Mouse (Mus musculus) layer of hippocampus, adult 18-20 months (tissue): ENCODE data around the gene Mag. TPM values are rescaled to one million over a fixed set of nuclear protein-coding genes. Genes with fewer than 3 reads are reported as not detected.
A peak's percentile ranks its signal among the peaks of the same experiment; 100 is the strongest.
"Not testable (repeated sequence)": the region's sequence is repeated elsewhere in the genome, so short reads cannot be mapped to it uniquely, and the experiment has no call there.

Source experiments
- DNase-seq, 2 experiments: peaks; one replicate each; pipeline ENCODE4 v3.0.0; 2022; ENCODE audit warnings: low spot score in 2 of 2
- long read RNA-seq: library from polyadenylated mRNA; stranded (forward); transcript quantifications from one replicate; pipeline ENCODE4 v2.0.0, GENCODE M21; 2021
- total RNA-seq, 2 experiments: library from RNA; stranded (reverse); gene quantifications; 2 replicates each; pipeline ENCODE4 v1.2.3; 2021

Gene Mag
- total RNA-seq, result 100 to 1,000 TPM; 155 to 176 TPM
- long read RNA-seq, partial matches to known transcripts, result 13 of 74 reads
- long read RNA-seq, other reads (novel, unspliced or antisense), result 57 of 74 reads

- DNase-seq, result peak; percentile 20 to 42
Observed at GRCm38 (mm10) chr7:30914732-30915131, at the start of gene Mag. Mag (minus strand) TSS chr7:30914873.

DNA sequence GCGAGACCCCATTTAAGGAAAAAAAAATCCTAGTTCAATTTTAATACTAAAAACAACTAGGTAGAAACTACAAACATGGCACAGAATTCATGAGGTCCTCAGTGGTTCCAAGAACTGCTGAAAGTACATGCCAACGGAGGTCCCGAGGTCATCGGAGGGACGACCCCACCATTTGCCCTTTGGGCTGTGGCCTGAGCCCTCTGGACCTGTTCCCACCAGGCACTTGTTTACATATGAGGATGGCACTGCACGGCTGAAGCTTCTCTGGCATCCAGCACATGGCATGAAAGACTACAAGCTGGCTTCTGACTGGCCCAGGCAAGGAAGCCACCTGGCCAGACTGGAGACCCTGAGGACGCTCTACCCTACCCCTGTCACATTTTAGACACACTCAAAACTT lies 49.7 kb upstream of the Mag start:
- no peak for DNase-seq

GRCm38 (mm10) chr7:30962862-30963261 lies 48.2 kb upstream of the Mag start:
- no peak for DNase-seq

DNA sequence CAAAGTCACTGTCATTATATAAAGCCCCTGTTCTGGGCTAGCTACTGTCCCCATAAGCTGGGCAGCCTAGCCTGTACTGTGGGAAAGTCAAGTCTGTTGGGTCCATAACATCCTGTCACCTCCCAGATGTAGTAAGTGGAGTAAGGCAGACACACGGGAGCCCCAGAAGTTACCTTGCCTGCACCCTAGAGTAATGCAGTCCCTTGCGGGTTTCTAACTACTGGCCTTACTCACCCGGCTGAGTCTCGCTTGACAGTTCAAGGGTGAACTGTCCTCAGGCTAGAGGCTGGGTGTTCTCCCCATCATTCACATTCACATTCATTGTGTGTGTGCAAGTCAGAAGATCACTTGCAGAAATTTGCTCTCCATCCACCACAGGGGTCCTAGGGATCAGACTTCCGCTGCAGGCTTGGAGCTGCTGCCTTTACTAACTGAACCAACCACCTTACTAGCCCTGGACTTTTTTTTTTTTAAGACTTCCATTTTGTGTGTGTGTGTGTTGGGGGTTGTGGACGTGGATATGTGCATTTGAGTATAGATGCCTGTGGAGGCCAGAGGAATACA lies 45.2 kb upstream of the Mag start:
- DNase-seq, result no peak

- DNase-seq, result no peak
Observed at GRCm38 (mm10) chr7:30958866-30959487, 44.3 kb upstream of the Mag start.

DNA sequence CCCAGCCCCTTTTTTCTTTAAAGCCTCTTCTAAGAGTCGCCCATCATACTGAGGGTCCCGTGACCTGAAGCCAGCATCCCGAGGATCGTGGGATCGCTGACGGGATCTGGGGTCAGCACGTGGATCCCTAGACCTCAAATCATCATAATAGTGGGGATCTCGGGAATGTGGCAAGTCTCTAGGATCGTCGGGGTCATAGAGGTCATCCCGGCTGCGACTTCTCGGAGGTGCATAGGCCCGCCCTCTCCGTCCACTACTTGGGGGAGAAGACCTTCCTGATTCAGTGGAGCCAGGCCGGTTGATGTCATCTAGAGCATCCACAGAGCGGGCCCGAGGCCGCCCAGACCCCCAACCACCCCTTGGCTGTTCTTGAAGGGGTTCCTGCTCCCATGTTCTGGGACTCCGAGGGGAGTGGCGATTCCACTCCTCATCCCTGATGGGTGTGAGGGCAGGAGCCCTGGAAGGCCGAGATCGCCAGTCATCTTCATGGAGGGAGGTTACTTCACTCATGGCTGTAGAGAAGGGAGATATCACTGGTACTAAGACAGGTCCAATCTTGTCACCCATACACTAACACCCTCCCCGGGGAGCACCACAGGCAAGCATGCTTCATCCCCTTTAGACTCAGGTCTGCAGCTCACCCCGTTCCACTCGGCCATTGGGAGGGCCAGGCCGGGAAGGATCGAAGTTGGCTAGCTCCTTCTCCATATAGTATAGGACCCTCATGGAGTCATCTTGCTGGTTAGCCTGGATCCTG lies 43.6 kb upstream of the Mag start:
- no peak for DNase-seq

GRCm38 (mm10) chr7:30957367-30957783 lies 42.7 kb upstream of the Mag start:
- DNase-seq, result peak; percentile 88 to 93

- peak; percentile 68 to 79 for DNase-seq
Observed at GRCm38 (mm10) chr7:30956756-30957366, 42.2 kb upstream of the Mag start, which contains the start of gene Usf2. Usf2 (minus strand) TSS chr7:30956803.

GRCm38 (mm10) chr7:30956357-30956751 lies 41.7 kb upstream of the Mag start:
- DNase-seq, result peak; percentile 27 to 36

DNA sequence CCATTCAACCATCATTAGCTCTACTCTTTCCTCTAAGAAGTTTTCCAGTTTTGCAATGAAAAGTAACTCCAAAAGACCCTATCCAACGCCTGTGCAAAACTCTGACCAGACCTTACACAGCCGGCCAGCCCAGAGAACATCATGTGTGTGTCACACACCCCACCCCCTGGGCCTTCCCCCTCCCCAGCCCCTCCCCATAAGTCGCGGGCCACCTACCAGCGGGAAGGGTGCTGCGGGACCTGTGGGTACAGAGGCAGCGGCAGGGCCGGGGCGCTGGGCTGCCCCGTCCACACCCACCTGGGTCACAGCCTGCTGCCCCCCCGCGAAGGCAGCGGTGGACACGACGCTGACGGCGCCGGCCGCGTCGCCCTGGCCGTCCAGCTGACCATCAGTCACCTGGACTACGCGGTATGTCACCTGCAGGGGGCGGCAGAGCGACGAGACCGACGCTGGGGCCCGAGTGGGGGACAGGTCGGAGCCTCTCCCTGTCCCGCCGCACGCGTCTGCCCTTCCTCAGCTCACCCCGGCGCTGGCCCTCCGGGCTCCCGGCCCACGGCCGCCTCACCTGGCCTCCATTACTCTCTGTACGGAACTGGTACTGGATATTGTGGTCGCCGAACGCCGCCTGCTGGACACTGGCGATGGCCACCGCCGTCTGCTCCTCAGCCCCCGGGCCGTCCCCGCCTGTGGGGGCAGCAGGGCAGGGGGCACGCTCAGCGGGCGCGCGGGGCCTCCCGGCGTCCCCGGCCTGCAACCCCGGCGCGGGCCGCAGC lies 41.1 kb upstream of the Mag start:
- DNase-seq, result peak; percentile 63 to 72

DNA sequence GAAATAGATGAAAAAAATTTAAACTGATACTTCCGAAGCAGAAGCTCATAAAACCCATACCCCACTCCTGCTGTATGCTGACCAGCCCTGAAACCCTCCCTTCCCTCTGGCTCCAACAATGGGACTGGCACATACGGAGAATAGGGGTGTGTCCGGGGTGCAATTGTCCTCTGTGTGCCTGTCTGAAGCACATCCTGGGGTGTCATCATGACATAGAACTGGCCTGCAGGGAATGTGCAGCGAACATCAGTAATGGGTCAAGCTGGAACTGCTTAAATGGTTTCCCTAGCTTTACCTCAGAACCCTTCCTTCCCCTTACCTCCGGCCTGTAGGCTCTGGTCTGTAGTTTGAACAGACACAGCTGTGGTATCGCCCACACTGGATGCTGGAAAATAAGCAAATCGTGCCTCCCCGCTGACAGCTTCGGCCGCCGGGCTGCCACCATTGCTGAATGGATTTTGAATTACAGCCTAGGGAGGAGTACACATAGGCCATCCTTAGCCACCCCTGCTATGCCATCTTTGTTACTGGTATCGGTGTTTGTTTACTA lies 40.4 kb upstream of the Mag start:
- no peak for DNase-seq

GRCm38 (mm10) chr7:30954036-30954435 lies 39.4 kb upstream of the Mag start:
- no peak for DNase-seq

DNA sequence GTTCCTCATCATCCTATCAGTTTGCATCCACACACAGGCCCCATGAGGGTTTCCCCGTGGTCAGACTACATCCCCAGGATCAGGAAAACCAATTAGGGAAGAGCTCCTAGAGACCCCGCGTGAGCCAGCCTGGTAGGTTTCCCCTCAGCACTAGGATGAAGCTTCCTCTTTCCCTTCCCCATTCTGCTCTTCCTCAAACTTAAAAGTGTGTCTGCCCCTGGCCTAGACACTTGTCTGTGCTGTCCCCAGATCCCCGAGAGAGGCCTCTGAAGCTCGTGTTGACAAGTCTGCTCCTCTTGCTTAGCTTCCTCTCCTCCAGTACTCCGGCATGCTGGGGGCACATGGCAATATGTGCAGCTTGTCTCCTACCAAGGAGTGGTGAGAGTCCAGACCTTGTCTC lies 38.8 kb upstream of the Mag start:
- no peak for DNase-seq

DNA sequence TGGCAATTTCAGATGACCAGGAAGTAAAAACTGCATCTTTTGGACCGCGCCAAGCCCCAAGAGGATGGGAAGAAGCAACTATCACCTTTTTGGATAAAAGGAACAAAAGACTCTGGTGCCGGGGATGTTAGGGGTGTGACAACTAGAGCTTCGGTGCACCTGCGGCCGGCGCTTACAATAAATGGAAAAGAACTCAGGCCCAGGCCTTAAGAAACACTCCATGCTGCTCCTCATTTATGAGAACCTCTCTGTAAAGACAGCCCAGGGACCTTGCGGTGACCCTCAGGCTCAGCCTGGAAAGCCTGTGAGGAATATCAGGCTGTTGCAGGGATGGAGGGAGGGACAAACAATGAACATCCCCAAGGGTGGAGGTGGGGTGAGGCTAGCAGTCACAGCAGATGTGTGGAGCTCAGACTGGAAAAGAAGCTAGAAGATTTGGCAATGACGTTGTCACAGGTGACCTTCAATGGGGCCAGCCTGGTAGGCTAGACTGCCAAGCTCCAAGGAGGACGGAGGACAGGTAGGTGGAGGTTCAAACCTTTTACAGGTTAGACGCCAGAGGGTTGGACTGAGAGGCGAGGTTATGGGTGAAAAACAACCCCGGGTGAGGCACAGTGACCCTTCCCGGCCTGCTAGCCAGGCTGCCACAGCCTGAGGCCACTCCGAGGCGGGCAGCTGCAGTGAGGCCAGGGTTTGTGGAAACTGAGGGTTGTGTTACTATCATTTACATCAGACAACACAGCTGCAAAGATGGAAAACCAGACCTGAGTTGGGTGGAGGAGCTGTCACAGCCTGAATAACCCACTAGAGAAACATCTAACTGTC lies 38.0 kb upstream of the Mag start:
- no peak for DNase-seq

DNA sequence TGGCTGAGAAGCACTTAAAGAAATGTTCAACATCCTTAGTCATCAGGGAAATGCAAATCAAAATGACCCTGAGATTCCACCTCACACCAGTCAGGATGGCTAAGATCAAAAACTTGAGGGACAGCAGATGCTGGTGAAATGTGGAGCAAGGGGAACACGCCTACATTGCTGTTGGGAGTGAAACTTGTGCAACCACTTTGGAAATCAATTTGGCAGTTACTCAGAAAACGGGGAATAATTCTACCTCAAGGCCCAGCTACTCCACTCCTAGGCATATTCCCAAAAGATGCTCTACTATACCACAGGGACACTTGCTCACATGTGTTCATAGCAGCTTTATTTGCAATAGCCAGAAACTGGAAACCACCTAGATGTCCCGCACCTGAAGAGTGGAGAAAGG lies 35.2 kb upstream of the Mag start:
- DNase-seq, result not testable (repeated sequence)

DNA sequence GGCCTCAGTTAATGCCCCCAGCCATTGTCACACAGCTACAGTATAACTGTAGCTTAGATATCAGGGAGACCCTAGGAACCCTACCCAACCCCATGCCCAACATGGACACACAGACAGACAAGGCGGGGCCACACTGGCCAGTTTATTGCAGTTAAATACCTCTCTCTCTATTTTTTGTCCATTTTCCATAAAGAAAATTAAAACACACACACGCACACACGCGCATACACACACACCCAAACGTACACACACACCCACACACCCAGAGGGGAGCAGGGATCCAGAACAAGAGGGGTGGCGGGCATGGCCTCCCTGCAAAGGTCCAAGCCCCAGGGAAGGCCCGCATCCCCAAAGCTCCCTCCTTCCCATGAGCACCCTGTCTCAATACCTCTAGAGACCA lies 31.2 kb upstream of the Mag start:
- no peak for DNase-seq

DNA sequence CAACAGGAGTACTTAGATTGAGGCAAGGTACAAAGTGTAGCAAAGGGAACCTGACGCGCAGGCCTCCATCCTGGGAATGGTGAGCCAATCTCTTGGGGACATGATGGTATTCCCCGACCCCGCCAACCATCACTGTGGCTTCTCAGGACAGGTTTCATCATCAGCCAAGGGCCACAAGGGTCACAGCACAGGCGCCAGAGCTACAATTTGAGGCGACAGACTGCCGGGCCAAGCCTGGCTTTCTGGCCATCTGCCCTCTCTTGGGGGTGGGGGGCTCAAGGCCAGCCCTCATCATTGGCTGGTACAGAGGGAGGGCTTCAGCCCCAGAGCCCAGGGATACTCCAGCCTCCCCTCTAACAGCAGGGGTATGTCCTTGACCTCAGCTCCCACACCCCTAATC lies 30.8 kb upstream of the Mag start:
- not testable (repeated sequence) for DNase-seq

GRCm38 (mm10) chr7:30944706-30945105 lies 30.0 kb upstream of the Mag start:
- not testable (repeated sequence) for DNase-seq

DNA sequence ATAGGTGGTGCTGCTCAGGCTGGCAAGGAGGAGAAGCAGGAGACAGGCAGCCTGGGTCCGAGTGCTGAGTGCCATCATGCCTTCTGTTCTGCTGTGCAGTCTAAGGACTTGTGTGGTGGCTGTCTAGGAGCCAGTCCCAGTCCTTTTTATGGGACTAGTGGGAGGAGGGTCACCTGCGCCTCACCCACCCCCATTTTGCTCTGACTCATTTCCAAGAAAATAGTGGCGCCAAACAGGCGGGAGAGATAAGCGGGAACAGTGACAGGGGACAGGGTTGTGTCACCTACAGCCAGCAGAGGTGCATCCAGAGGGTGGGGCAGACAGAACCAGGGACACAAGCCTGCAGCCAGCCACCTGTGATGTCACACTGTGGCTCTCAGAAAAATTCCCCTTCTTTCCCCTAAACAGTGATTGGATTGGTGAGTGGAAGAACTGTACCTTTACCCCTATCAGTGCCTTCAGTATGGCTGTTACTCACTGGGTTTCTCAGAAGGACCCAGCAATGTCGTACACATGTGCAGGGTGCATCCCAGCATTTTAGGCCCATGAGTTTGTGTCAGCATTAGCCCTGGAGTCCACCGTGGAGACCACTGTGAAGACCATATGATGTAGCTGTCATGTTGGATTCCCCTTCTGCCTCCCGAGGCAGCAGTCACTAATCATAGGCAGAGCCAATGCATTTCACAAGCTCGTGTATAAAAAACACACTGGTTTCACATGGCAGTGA lies 29.4 kb upstream of the Mag start, which contains the start of gene Hamp:
Gene Hamp (minus strand): TSS at position 124 of the 727 bp plus-strand sequence.
- DNase-seq, result no peak
